Mouse (Mus musculus) adrenal gland, postnatal 10 days (tissue): ENCODE data around the gene Nfic. TPM values are rescaled to one million over a fixed set of nuclear protein-coding genes. Genes with fewer than 3 reads are reported as not detected.

Source experiments
- DNase-seq: peaks from one replicate; pipeline ENCODE4 v3.0.0; 2021; ENCODE audit warnings: mixed read lengths
- total RNA-seq, 2 experiments: library from RNA; stranded (reverse); gene quantifications; 2 replicates each; pipeline ENCODE4 v1.2.3; 2021

Gene Nfic
- total RNA-seq, 2 experiments from 2014 or later, result 99.9 to 129 TPM

DNA sequence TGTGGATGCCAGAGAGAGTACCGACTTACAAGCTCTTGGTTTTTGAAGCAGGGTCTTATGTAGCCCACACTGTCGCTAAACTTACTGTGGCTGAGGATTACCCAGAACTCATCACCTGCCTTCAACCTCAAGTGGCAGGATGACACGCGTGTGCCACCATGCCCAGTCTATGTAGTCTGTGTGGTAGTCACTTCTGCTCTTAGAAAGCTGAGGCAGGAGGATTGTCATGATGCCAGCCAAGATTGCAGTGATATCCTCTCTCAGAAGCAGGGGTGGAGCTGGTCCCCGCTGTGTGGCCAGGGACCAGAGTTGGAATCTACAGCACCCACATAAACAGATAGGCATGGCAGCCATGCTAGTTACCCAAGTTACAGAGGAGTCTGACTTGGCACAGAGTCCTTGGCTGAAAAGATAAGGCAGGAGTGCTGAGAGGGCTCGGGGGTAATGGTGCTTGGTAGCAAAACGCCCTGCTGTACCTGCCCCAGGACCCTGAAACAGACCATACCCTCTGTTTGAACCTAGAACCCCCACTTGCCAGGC is 30.1 kb upstream of the Nfic start:
- DNase-seq, result no peak

DNA sequence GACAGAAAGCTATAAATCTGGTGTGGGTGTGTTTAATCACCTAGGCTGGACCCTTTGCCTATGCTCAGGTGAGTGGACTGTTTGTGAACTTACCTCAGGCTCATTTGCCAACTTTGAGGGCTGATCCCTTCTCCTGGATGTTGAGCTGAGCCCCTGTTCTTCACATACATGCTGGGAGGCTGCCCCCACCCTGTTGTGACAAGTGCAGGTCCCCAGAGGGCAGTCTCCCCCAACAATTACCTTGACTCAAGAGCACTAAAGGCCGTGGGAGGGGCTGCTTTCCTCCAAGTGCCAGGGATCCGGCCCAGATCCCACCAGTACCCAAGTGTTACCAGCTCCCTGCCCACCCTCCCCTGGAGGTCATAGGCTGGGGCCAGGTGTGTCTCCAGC is 29.6 kb upstream of the Nfic start:
- DNase-seq, result no peak

DNA sequence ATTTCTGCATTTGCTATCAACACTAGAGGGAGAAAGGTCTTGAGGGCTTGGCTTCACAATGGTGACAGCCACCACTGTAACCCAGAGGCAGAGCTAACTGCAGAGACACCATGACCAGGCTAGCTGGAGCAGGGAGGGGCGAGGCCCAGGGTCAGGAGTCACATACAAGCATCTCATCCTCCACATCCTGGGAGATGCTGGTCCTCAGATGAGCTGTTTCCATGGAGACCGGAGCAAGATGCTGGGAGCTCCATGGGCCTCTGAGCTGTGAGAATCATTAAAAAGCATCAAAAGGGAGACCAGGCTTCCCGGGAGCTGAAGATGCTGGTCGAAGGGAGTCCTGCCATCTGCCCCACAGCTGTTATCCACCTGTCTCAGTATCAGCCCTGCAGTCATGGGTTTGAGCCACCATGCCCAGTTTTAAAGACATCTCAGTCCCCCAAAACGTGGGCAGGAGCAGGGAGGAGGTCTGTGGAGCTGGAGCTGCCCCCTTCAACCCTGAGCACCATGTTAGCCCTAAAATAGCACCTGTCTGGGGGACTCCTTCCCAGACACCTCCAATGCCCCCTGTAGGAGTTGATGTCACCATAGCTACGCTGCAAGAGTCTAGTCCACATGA is 29.1 kb upstream of the Nfic start:
- DNase-seq, result no peak

DNA sequence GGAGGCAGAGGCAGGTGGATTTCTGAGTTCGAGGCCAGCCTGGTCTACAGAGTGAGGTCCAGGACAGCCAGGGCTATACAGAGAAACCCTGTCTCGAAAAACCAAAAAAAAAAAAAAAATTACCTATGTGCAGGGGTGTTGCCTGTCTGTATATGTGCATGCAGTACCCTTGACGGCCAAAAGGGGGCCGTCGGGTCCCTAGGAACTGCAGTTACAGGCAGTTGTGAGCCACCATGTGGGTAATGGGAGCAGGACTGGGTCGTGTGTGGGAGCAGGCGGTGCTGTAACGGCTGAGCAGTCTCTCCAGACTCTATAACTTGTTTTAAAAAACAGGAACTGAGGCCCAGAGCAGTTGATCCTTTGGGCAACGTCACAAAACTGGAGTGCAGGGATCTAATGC is 28.5 kb upstream of the Nfic start:
- DNase-seq, result no peak

DNA sequence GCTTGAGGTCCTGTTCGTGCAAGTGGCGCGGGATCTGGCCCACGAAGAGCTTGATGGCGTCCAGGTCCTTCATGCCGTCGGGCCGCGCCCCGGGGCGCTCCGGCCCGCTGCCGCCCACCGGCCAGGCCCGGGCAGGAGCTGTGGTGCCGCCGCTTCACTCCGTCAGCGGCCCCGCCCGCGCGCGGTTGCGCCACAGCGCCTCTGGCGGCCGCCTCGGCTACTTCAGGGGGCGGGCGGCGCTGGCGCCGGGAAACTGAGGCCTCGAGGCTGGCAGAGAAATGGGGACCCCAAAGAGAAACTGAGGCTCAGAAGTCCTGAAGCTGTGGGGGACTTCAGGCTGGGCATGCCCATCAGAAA is 27.1 kb upstream of the Nfic start, which contains the start of gene Celf5:
Celf5 (minus strand) TSS at position 177 of the 357 bp plus-strand sequence.
- DNase-seq, result peak; percentile 76

DNA sequence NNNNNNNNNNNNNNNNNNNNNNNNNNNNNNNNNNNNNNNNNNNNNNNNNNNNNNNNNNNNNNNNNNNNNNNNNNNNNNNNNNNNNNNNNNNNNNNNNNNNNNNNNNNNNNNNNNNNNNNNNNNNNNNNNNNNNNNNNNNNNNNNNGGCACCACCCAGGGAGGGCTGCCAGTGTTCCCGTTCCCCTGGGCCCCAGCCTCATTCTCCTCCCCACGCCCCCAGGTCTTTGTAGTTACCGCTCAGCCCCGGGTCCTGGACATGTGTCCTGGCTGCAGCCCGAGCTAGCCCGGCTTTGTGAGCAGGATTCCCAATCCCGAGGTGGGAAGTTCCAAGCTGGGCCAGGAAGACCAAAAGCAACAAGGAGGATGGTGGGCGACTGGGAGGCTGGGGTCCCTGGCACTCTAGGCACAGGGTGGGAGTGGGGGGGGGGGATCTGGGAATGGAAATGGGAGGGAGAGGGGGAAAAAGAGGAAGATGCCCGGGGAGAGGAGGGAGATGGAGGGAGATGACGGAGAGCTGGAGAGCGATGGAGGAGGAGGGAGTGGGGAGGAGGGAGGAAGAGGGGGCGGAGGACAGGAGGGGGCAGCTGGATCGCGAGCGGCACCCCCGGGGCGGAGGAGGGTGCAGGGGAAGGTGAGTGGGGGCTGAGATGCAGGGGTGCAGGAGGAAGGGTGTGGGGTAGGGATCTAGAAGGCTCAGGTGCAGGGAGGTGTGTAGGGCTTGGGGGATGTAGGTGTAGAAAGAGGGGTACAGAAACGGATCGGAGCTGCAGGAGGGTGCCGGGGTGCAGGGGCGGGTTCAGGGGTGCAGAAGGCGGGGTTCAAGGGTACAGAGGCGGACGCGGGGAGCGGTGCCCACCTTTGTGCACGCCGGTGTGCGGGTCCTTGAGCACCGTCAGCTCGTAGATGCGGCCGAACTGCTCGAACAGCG is 26.4 kb upstream of the Nfic start:
- DNase-seq, result no peak

DNA sequence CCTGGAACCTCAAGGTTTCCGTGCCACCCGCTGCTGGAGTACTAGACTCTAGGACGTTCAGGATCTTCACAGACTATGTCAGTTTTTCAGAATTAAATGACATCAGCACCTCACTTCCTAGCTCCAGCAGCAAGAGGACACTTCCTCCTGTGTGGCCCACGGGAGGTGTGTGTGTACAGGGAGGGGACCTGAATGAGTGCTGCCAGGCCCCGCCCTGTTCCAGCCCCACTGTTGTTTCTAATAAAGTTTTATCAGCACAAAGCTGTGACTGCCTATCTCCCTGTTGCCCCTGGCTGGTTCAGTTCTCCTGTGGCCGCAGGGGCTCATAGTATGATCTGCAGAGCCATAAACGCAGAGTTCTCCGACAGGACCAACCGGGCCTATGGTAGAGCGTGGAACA is 19.0 kb upstream of the Nfic start:
- DNase-seq, result no peak

DNA sequence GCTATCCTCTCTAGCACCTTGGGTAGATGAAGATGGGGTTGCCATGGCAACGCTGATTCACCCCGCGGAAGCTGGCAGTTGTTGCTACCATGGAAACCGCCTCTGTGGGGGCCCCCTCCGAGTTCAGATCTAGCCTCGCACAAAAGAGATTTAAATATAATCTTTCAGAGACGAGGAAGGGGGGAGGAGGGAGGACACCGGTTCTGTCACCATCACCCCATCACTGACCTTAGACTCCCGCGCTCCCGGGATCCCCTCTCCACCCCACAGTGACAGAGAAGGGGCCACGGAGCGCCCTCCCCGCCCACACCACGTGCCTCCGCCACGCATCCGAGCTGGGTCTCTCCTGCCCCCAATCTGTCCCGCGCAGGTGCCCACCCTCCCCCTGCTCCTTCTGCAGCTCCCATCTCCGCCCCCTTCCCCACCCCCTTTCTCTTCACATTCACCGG is 17.6 kb upstream of the Nfic start:
- no peak for DNase-seq

DNA sequence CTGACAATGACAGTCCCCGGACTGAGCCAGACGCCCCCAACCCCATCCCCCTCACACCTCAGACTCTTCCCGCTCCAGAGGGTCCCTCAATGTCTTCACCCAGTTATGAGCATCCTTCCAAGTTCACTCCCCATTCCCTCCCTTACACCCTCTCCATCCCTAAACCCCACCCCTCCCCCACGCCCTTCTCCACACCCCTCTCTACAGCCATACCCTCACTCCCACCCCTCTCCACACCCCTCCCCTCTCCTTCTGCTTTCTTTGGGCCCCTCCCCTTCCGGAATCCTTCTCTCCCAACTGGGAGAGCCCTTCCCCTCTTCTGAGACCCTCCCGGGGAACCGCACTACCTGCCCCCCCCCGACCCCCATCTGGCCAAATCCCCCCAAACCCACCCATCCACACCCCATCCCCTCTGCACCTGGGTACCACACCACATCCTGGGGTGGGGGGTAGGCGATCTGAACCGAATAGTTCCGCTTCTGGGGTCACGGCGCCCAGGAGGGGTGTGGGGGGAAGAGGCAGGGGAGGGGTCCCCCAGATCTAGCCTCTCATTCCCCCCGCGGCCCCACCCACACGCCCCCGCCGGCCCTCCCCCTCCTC is 17.1 kb upstream of the Nfic start:
- no peak for DNase-seq

DNA sequence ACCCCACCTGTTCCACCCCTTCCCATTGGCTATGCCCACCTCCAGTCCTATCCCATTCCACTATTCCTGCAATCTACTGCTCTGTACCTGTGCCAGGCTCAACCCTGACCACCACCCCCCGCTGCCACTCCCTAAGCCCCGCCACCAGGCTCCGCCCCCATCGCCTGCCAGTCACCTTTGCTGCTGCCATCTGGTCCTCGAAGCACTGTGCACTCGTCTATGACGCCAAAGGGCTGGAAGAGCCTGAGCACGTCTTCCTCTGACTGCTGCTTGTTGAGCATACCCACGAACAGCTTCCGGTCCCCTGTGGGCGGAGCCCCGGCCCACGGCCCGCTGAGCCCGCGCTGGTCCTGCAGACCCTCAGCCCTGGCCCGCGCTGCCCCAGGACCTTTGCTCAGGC is 15.0 kb upstream of the Nfic start:
- no peak for DNase-seq

DNA sequence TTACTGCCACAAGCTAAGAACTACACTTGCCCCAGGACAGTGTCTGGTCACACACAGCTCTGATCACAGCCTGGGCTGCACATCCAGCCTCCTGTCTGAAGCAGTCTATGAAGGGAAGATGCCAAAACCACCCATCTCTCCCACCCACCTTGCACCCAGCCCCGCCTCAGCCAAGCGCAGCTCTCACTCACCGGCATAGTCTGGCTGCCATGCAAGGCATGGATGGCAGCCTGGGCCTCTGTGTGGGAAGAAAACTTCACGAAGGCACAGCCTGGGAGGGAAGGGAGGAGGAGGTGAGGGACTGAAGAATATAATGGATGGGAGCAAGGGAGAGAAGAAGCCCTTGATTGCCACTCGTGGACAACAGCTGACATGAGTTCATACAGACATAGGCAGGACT is 13.8 kb upstream of the Nfic start:
- no peak for DNase-seq

DNA sequence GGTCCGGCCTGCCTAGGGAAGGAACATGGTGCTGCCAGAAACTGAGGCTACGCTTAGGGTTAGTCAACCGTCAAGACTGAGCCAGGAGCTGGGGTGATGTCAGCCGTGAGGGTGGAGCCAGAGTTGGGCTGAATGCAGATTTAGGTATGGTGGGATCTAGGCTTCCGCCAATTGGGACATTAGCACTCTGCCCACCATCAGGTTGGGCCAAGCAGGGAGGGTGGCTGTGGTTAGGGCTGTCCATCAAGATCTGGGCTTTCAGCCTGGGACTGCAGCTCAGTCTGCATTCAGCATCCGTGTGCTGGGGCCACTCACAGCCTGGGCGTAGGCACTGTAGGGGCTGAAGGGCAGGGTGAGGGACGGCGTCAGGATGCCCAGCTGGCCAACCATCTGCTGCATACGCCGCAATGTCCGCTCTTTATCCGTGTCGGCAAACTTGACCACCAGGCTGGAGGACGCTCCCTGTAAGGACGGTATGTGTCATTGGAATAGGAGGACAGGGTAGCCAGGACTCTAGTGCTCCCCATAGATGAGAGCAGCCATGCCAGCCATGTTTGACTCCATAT is 12.3 kb upstream of the Nfic start:
- no peak for DNase-seq

DNA sequence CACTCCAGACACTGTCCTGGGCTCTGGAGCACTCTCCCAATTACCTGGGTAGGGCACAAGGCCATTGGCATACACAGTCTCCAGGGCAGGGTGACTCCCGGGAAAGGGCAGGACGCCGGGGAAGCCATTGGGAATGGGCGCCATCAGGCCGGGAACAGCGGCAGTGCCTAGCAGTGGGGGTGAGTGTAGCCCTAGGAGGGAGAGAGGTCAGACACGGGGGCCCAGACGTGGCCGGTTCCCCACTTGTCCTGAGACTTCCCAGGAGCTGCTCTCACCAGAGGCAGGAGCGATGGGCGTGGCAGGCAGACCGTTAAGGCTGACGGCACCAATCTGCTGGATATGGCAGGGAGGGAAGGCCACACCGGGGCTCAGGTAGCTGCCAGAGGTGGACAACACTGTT is 11.4 kb upstream of the Nfic start:
- no peak for DNase-seq

DNA sequence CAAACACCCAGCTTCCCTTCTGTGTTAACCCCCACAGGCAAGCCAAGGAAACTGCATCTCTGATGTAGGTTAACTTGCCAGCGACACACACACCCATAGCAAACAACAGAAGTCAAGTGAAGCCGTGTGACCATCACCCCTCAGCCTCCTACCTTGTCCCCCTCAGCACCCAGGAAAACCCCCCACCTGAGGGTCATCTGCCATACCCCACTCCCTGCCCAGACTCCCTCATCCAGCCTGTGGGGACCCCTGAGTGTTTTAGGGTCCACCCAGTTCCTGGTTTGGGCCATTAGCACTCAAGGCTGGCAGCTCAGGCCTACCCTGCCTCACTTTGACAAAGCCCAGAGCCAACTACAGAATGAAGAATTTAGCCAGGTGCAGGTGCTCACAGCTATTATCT is 10.6 kb upstream of the Nfic start:
- no peak for DNase-seq

DNA sequence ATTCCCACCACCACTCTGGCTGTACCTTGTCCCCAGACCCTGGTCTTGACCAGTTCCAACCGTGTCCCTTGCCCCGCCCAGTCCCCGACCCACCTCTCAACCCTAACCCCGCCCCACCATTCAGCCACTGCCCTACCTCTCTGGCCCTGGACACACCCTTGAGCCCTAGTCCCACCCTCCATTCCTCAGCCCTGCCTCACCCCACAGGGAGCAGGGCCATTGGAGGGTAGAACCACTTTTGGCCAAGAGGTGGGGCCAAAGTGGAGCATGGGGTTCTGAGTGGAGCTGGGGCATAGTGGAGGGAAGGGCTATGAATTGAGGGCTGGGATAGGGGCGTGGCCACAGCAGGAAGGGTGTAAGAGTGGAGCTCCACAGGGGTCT is 9.8 kb upstream of the Nfic start:
- DNase-seq, result no peak

DNA sequence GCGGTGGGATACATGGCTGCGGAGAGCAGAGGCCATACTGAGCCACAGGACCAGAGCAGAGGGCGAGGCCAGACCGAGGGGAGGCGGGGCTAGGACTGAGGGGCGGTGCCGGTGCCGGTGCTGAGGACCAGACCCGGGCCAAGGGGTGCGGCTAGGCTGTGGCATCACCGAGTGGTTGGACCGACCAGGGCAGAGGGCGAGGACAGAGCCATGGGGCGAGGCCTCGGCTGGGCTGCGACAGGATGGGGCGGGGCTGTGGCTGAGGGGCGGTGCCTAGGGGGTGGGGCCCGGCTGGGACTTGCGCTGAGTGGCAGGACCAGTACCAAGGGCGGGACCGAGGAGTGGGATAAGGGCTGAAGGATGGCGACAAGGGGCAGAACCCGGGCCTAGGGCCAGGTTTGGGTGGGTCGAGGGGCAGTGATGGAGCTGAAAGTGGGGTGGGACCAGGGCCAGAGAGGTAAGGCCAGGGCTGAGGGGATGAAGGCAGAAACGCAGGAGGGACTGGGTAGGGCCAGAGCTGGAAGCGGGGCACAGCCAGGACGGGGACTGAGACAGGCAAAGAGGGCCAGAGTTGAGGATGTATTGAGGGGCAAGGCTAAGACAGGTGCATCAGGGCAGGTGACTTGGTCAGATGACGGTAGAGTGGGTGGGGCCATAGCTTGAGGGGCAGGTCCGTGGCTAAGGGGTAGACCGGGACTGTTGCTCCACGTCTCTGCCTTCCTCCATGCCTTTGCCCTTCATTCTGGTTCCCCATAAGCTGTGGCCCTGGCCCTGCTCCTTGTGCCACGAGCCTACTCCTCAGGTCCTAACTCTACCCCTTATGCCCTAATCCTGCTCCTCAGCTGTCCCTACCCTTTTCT is 9.2 kb upstream of the Nfic start:
- peak; percentile 64 for DNase-seq

DNA sequence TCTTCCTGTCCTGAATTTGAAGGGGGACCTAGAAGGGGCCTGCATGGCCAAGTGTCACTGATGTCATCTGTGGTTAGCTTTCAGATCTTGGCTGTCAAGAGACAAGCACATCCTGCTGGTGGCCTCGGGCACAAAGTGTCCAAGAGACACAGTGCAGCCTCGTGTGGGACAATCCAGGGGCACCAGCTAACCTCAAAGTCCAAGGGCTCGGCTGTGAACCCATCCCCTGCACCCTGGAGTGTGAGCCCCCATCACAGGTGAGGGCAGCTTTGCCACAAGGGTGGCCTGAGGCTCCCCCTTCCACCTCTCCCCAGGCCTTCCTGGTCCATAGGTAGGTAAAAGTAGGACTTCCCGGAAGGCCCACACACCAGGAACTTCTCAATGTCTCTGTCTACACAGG is 8.1 kb upstream of the Nfic start:
- DNase-seq, result no peak

DNA sequence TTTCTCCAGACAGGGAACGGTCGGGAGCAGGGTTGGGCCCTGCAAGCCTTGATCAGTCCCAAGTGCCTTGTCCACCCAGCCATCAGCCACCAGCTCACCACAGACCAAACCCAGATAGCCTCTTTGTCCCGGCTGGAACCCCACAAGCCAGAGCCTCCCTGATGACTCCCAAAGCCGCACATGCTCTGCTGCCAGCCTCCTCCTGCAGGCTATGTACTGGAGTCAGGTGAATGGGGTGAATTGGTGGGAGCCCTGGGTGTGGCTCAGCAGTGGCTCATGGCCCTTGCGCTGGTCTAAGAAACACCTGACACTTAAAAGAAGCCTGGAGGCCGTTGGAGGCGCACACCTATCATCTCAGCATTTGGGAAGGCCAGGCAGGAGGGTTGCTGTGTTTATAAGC is 7.5 kb upstream of the Nfic start:
- no peak for DNase-seq

DNA sequence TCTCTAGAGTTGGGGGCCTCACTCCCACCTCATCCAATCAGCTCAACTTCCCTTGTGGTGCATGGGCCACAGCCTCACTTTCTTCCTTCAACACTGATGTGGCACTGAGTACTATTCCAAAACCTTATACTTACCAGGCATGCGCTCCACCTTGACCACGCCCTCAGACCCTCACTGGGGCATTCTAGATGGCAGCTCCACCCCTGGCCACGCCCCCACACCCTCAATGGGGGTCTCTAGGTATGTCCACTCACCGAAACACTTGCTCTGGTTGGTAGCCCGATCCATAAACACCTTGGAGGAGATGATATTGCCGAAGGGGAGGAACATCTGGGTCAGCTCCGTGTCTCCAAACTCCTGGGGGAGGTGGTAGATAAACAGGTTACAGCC is 7.0 kb upstream of the Nfic start:
- no peak for DNase-seq

DNA sequence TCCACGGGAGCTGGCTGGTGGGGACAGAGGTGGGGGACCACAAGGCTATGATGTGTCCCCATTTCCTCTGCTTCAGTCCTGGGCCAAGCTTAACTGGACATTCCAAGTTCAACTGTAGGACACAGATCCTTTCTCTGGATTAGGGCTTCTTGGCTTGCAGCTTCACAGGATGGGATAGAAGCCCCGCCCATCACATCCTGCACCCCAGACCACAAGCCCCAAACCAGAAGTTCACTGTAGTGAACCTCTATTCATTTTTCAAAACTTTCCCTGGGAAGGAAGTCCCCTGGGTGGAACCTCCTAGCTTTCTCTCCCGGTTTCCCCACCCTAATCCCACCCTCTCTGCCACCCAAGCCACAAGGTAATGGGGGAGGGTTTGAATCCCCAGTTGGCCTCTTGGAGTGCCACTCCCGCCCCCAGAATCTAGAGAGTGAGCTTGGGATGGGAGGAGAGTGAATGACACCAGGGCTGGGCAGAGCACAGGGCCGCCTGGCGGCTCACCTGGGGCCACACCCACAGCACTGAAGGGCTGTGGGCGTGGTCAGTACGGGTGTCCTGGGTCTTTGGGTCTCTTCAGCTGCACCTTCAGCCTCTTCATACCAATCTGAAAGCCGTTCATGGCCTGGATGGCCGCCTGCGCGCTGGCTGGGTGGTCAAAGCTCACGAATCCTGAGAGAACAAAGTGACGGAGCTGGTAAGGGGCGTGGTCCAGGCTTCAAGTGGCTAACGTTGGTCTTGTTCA is 6.4 kb upstream of the Nfic start:
- no peak for DNase-seq

DNA sequence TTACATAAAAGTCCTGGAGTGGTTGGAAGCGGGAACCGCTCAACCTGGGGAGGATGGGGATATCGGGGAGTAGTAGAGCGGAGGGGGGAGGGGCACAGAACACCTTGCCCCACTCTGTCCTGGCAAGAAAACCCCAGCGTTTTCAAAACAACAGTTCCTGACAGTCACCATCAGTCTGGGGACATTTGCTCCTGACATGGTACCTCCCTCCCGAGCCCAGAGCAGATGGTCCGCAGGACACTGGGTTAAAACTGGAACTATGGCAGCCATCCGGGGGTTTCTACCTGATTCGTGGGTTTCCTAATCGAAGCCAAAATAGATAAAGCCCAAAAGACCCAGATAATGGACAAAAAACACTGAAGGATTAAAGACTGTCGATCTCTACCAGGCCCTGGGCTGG is 5.5 kb upstream of the Nfic start:
- DNase-seq, result no peak
